Mouse (Mus musculus): ENCODE results near the gene Nol12. TPM values are rescaled to one million over a fixed set of nuclear protein-coding genes. Genes with fewer than 3 reads are reported as not detected.

Nol12 gene
- polyA plus RNA-seq, 1 experiment from 2014 or later, result 43.7 TPM

GRCm38 (mm10) chr15:78992235-78992634 is 57.5 kb downstream of the Nol12 start:
- Histone ChIP-seq H3K36me3 (ENCODE audit: control insufficient read depth, insufficient read depth, low read length) (peaks cover 42% of the 10 kb centered on the region), H3K9ac (ENCODE audit: low read depth, low read length) (no peak overlapping the region), H3K4me1 (ENCODE audit: control insufficient read depth, insufficient read depth, low read length) (no peaks in the 10 kb centered on the region), H3K4me2 (ENCODE audit: low read depth, low read length) (no peak overlapping the region), H3K27me3 (replicated peaks; ENCODE audit: control insufficient read depth, insufficient read depth, low read length) (no peaks in the 10 kb centered on the region), H3K9me3 (ENCODE audit: control insufficient read depth, low read length) (no peaks in the 10 kb centered on the region), H3K4me3 (ENCODE audit: low read length) (no peak overlapping the region), H3K27ac (ENCODE audit: low read length) (no peak overlapping the region)
- ATAC-seq, result no peak
- 90% methylated on average over 7 of the region's 7 CpGs for WGBS

- H3K4me3 ChIP-seq (ENCODE audit: low read length), result no peak overlapping the region
- no peaks in the 10 kb centered on the region for H3K4me1 ChIP-seq (ENCODE audit: control insufficient read depth, insufficient read depth, low read length)
- WGBS, result 97% methylated on average over 24 of the region's 24 CpGs
- H3K27ac ChIP-seq (ENCODE audit: low read length), result no peak overlapping the region
- no peaks in the 10 kb centered on the region for H3K27me3 ChIP-seq (replicated peaks; ENCODE audit: control insufficient read depth, insufficient read depth, low read length)
- peaks cover 42% of the 10 kb centered on the region for H3K36me3 ChIP-seq (ENCODE audit: control insufficient read depth, insufficient read depth, low read length)
- no peaks in the 10 kb centered on the region for H3K9me3 ChIP-seq (ENCODE audit: control insufficient read depth, low read length)
- no peak overlapping the region for H3K9ac ChIP-seq (ENCODE audit: low read depth, low read length)
- no peak overlapping the region for H3K4me2 ChIP-seq (ENCODE audit: low read depth, low read length)
- no peak for ATAC-seq
These were observed 58.2 kb downstream of the Nol12 start for GRCm38 (mm10) chr15:78992925-78993324.

Small RNA genes within 50 kb of the gene (microRNA-seq; reads per million reads assigned to microRNA genes)
- gene Mir6955, result not detected

Other genes with a start within 250 kb of the Nol12 start
- gene Elfn2, start 216.2 kb upstream of the Nol12 start, polyA plus RNA-seq (2015; fragmentation: Nextera tagmentation; extraction: Ambion mirVana), result 0.06 and 0.13 TPM in 2 replicates
- 17.2 and 18.2 TPM in 2 replicates for gene Mfng, start 161.5 kb upstream of the Nol12 start, polyA plus RNA-seq (2015; fragmentation: Nextera tagmentation; extraction: Ambion mirVana)
- gene Card10, start 131.9 kb upstream of the Nol12 start, polyA plus RNA-seq (2015; fragmentation: Nextera tagmentation; extraction: Ambion mirVana), result 5.2 and 6.1 TPM in 2 replicates
- 34.5 and 36.1 TPM in 2 replicates for gene Cdc42ep1, start 92.3 kb upstream of the Nol12 start, polyA plus RNA-seq (2015; fragmentation: Nextera tagmentation; extraction: Ambion mirVana)
- 1,298 and 1,309 TPM in 2 replicates for gene Lgals2, start 79.4 kb upstream of the Nol12 start, polyA plus RNA-seq (2015; fragmentation: Nextera tagmentation; extraction: Ambion mirVana)
- gene Gga1, start 57.7 kb upstream of the Nol12 start, polyA plus RNA-seq (2015; fragmentation: Nextera tagmentation; extraction: Ambion mirVana), result 56.3 and 57.4 TPM in 2 replicates
- 0.21 and 0.55 TPM in 2 replicates for gene Gm49510, start 35.3 kb upstream of the Nol12 start, polyA plus RNA-seq (2015; fragmentation: Nextera tagmentation; extraction: Ambion mirVana)
- 21.5 and 23.3 TPM in 2 replicates for gene Sh3bp1, start 35.2 kb upstream of the Nol12 start, polyA plus RNA-seq (2015; fragmentation: Nextera tagmentation; extraction: Ambion mirVana)
- gene Pdxp, start 21.0 kb upstream of the Nol12 start, polyA plus RNA-seq (2015; fragmentation: Nextera tagmentation; extraction: Ambion mirVana), result 2.2 and 6.4 TPM in 2 replicates
- gene Lgals1, start 8.2 kb upstream of the Nol12 start, polyA plus RNA-seq (2015; fragmentation: Nextera tagmentation; extraction: Ambion mirVana), result 865 and 927 TPM in 2 replicates
- 54.3 and 58.7 TPM in 2 replicates for gene Triobp, start 12.8 kb downstream of the Nol12 start, polyA plus RNA-seq (2015; fragmentation: Nextera tagmentation; extraction: Ambion mirVana)
- 438 and 456 TPM in 2 replicates for gene H1f0, start 93.5 kb downstream of the Nol12 start, polyA plus RNA-seq (2015; fragmentation: Nextera tagmentation; extraction: Ambion mirVana)
- 1.8 and 2.3 TPM in 2 replicates for gene Galr3, start 107.0 kb downstream of the Nol12 start, polyA plus RNA-seq (2015; fragmentation: Nextera tagmentation; extraction: Ambion mirVana)
- 56.4 and 57.5 TPM in 2 replicates for gene Ankrd54, start 128.0 kb downstream of the Nol12 start, polyA plus RNA-seq (2015; fragmentation: Nextera tagmentation; extraction: Ambion mirVana)
- 221 and 238 TPM in 2 replicates for gene Eif3l, start 140.2 kb downstream of the Nol12 start, polyA plus RNA-seq (2015; fragmentation: Nextera tagmentation; extraction: Ambion mirVana)
- gene Micall1, start 174.0 kb downstream of the Nol12 start, polyA plus RNA-seq (2015; fragmentation: Nextera tagmentation; extraction: Ambion mirVana), result 5.2 and 6.3 TPM in 2 replicates
- gene Polr2f, start 206.1 kb downstream of the Nol12 start, polyA plus RNA-seq (2015; fragmentation: Nextera tagmentation; extraction: Ambion mirVana), result 287 and 317 TPM in 2 replicates
- gene 1700088E04Rik, start 206.3 kb downstream of the Nol12 start, polyA plus RNA-seq (2015; fragmentation: Nextera tagmentation; extraction: Ambion mirVana), result 4.2 and 5.7 TPM in 2 replicates
- 5.2 and 5.4 TPM in 2 replicates for gene Sox10, start 230.3 kb downstream of the Nol12 start, polyA plus RNA-seq (2015; fragmentation: Nextera tagmentation; extraction: Ambion mirVana)

Measured in intestine, embryonic 16.5 days (tissue).